Mouse (Mus musculus): ENCODE results near the gene Nelfb. TPM values are rescaled to one million over a fixed set of nuclear protein-coding genes. Genes with fewer than 3 reads are reported as not detected.

The Nelfb gene
- total RNA-seq, 2 experiments from 2014 or later, result 28.9 to 35.8 TPM

DNA sequence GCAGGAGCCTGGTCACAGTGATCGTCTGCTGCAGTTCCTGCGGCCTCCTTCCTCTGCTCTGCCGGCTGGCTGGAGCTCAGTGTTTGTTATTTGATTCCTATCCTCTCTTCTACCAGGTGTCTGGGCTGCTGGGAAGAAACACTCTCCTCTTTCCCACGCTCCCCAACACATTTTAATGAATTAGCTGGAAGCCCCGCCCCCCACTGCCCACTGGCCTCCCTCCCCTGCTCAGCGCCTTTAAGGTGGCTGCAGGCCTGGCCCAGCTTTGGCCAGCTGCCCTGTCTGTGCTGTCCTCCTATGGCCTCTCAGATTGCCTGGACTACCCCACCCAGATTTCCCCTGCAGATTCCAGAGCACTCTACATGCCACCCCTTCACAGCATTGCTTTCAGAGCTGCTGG, 33.6 kb downstream of the Nelfb start:
- ATAC-seq (replicated peaks; ENCODE audit: poor library complexity), result no peak

DNA sequence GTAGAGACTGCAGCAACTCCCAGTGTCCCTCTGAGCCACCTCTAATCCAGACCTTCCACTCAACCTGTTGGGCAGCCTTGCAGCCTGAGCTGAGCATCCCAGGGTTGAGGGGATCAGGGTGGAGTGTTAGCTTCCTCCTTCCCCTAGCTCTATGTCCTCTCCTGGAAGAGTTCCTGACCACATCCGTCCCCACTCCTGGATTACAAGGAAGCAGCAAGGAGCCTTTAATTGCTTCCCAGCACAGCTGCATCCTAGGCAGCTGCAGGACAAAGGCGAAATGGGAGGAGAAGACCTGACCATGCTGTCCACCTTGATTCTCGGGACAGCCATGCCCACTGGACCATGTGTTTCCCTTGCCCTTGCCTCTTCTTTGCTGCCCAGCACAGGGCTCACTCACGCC, 34.2 kb downstream of the Nelfb start:
- no peak for ATAC-seq (replicated peaks; ENCODE audit: poor library complexity)

DNA sequence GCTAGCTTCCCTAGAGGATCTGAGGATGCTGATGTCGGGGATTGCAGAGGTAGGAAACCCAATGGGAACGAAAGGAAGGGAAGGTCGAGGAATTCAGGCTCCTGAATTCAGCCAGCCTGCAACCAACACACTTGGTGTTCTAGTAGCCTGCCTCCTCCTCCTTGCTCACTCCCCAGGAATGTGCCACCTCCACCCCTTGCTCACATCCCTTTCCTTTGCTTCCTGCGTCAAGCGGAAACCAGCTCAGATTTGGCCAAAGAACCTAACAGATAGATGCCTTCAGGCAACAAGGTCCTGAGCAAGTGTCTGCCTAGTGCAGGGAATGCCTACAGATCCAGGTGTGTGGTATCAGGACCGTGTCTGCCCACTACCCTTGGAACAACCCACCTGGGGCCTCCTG, 34.7 kb downstream of the Nelfb start:
- no peak for ATAC-seq (replicated peaks; ENCODE audit: poor library complexity)

DNA sequence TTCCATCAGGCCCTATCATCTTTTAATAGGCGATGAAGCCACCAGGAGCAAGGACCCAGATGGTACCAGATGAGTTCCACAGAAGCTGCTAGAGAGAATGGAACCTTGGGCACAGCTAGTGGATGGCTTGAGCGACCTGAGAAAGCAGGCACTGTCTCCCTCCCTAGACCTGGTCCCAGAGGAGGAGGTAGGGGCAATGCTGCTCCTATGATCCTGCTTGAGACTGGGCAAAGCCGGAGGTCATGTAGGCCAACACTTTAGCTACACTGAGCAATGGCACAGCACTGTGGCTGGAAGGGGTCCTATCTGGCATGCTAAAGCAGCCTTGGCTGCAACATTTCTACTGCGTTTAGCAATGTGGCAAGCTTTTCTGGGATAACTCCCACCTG, 35.6 kb downstream of the Nelfb start:
- no peak for ATAC-seq (replicated peaks; ENCODE audit: poor library complexity)

DNA sequence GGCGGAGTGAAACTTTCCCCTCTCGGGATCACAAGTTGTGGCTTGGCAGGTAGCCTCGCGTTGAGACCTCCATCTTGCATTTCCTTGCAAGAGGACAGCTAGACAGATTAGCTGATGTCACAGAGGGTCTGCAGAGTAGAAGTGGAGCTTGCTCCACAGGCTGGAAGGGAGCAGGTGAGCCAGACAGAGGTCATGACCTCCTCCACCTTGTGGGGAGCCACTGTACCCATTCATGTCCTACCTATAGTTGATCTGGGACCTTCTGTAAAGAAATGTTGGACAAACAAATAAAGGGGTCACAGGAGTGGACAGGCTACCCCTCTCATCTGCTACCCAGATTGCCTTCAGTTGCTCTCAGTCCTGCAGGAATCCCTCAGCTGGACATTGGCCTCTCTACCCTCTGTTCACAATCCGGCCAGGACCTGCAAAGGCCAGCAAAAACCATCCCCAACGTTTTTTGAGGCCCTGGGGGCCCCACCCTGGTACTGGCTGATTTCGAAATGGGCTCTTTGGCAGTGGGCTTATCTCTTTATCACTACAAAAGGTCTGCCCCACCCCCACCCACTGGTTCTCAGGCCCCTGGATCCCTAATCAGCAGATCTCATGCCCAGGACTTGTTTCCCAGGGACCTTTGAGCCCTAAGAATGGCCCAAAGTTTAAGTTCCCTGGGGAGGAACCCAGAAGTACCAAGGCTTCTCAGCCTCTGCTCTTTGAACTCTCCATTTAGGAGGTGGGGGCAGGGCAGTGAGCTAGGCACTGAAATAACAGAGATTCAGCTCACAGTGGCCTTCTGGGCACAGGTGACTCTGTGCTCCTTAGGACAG, 36.2 kb downstream of the Nelfb start:
- no peak for ATAC-seq (replicated peaks; ENCODE audit: poor library complexity)

DNA sequence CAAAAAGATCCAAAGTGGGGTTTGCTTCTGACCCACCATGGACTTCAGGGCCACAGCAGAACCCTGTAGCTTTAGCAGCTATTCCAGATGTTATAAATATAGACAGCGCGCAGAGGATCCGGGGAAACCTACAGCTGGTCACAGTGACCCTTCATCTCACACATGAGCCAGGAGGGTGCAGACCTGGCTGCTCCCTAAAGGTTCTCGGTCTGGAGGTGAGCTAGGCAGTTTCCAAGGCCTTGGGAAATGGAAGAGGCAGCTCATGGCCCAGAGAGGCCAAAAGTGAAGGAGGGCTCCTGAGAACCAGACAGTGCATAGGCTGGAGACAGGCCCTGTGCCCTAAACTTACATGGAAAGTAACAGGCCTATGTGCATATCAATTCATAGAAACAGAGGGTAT, 37.5 kb downstream of the Nelfb start:
- ATAC-seq (replicated peaks; ENCODE audit: poor library complexity), result no peak

DNA sequence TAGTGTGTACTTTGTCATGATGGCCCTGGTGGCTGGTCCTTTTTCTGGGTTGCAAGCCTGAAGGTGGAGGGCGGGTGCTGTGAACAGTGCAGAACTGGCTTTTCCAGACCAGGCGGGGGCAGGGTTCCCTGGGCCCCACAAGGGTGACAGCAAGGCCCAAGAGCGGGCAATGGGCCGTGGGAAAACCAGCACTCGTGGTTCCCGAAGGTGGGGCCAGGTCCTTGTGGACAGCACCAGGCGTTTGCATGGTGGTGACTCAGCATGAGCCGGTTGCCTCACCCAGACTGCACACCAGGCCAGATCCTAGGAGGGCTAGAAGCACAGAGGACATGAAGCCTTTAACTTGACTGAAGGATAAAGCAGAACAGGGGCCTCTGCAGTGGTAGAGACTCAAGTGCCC, 38.7 kb downstream of the Nelfb start:
- peak; percentile 67 for ATAC-seq (replicated peaks; ENCODE audit: poor library complexity)

DNA sequence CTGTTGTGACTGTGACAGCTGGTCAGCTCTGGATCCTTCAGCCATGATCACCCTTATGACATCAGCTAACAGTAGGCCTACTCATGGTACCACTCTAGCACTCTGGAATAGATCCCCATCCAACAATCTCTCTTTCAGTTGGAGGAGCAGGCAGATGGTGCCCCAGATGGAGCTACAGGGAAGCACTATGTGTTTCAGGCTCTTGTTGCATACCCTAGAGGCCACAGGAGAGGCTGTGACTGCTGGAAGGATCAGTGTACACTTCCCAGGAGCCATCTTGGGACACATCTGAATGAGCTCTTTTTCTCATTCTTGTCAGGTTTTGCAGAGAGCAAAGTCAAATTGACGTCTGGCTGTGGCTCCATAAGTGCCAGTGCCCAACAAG, 39.5 kb downstream of the Nelfb start:
- ATAC-seq (replicated peaks; ENCODE audit: poor library complexity), result no peak

DNA sequence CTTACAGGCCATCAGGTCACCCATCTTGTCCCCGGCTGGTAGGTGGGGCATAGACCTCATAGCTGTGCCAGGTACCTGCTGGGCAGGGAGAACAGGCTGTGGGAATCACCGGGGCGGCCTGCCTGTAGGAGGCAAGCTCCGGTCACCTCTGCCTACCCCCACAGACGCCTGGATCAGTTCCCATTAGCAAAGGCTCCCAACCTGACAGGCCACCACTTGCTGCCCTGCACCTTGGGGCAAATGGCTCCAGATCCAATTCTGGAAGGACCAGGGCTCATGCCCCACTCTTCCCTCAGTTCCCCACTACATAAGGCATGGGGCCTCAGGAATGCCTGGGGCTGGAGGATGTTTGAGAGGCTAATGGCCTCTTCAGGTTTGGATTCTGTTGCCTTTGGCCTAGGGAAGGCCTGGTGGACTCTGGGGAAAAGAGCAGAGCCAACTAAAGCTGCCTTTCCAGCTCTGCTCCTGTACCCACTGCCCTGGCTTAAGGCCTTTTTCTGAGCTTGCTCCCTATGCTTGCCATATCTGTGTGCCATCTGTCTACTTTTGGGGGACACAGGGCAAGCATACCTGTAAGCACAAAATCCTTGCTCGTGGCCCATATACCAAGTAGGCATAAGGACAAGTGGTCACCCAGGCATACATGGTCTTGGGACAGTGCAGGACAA, 40.1 kb downstream of the Nelfb start:
- ATAC-seq (replicated peaks; ENCODE audit: poor library complexity), result no peak

DNA sequence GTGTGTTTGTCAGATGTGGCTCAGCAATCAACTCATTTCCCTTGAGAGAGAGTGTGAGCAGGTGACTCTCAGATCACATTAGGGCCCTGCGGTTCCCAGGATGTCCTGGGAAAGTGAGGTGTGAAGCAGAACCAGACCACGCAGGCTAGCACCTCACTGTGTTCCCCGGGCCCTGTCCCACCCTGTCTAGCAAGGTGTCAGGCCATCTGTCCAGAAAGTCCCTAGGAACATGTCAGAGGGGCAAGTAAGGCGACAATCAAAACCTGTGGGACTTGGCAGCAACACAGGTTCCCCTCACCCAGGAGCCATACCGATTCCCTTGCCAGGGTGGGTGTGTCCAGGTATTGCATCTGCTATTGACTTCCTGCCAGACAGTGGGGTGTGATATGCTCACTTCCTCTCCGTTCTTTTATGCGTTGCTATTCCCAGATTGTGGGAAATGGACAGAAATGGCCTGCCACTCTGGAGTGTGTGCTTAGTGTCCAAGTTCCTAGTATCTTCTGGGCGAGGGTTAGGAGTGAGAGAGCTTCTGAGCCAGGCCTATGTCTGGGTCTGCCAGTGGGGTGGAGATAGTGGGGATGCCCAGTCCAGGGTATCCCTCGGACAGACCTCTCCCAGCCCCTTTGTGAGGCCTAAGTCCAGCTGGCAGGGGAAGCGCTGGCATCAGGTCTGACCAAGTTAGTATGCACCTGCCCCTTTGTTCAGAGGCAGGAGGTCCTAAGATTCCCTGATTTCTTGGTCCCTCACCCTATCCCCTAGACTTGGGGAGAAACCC, 40.8 kb downstream of the Nelfb start:
- ATAC-seq (replicated peaks; ENCODE audit: poor library complexity), result peak; percentile 21; the same call in 1 of the 2 replicates

DNA sequence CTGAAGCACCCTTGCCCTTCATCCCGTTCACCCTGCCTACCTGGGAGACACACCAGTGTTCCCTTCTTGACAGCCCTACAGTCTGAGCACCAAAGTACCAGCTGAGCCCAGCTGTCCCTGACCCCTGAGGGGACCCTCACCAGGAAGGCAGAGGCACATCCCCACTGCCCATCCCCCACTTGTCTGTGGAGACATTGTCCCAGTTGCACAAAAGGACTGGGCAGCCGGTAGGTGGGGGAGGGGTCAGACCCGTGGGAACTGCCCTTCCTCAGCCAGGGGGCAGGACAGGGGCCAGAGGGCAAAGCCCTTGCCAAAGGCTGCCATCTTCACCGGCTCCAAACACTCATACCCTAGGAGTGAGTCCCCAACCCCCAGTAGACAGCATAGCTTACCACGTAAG, 41.5 kb downstream of the Nelfb start:
- ATAC-seq (replicated peaks; ENCODE audit: poor library complexity), result no peak

DNA sequence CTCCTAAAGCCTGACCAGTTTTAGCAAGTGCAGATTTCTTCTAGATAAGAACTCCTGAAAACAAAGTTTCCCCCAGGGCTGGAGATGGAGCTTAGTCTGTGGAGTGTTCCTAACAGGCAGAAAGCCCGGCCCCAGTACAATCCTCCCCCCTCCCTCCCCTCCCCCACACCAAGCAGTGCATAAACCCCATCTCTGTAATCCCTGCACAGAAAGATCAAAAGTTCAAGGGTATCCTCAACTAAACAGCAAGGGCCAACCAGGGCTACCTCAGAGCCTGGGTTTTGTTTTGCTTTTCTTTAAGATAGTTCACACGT, 42.7 kb downstream of the Nelfb start:
- no peak for ATAC-seq (replicated peaks; ENCODE audit: poor library complexity)

DNA sequence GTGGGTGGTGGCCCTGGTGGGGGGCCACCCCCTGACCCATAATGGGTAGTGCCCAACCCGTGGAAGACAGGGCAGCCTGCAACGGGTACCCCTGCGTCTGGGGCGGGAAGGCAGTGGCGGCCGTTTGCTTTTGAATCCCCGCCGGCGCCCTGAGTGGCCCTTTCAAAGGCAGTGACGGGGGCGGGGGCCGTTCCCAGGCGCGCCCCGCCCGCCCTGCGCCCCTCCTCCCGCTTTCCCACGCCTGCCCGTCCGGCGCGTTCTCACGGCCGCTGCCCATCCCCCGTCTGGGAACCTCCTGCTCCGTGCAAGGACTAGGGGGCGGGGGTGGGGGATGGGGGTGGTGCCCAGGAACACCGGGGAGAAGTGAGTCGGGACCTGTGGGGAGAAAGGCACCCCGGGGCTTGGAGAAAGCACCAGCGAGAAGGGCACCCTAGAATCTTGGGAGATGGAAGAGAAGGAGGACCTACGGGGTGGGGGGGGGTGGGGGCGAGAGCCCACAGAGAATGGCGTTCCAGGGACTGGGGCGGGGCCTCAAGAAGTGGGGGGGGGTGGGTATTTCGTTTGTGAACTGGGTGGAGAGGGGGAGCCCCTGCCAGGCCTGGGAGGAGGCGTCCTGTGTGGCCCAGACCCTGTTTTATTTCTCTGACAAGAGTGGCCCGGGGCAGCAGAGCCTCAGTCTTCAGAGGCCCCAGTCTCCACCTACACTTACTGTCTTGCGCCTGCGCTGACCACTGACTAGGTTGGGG, 43.2 kb downstream of the Nelfb start:
- peak; percentile 33; the same call in 1 of the 2 replicates for ATAC-seq (replicated peaks; ENCODE audit: poor library complexity)

DNA sequence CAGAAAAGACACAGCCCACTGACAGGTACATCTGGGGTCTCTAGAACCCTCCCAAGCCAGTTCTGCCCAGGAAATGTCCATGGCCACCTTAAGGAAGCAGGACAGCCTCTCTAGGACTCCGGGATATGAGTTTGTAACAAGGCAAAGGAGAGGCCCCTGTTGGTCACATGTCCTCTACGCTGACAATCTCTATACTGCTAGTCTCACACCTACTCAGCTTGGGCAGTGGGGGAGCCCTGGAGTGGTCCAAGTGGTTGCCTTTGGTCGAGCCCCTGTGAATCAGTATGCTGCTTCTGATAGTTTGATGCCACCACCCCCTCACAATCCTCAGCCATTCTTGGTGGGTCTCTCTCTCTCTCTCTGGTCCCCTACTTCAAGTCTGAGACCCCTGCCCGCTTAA, 43.8 kb downstream of the Nelfb start:
- no peak for ATAC-seq (replicated peaks; ENCODE audit: poor library complexity)

DNA sequence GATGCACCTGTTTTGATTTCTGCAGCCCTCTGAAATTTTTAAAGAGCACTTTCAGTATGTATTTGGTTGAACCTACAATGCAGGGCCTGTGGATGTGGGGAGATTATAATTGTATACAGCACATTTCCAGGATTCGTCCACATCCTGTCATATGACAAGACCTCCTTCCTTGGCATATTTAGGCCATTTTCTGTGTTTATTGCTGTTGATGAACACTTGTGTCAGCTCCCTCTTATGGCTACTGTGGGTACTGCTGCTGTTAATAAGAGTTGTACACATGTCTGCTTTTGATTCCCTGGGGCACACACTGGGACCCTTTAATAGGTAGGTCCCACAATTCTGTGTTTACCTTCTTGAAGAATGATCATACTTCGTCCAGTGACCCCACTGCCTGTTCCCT, 53.6 kb downstream of the Nelfb start:
- ATAC-seq (replicated peaks; ENCODE audit: poor library complexity), result peak; percentile 88

DNA sequence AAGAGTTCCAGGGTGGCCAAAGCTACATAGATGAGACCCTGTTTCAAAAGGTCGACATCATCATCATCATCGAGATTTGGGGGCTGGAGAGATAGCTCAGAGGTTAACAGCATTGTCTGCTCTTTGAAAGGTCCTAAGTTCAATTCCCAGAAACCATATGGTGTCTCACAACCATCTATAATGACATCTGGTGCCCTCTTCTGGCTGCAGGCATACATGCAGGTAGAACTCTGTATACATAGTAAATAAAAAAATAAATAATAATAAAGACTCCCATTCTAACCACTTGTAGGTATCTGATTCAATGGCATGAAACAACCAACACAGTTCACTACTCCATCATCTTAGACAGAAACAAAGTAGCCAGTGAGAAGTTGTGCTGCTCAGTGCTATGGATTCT, 54.3 kb downstream of the Nelfb start:
- 0 out of 2 replicates have a peak, but pooled peaks have one; percentile 26 for ATAC-seq (replicated peaks; ENCODE audit: poor library complexity)

DNA sequence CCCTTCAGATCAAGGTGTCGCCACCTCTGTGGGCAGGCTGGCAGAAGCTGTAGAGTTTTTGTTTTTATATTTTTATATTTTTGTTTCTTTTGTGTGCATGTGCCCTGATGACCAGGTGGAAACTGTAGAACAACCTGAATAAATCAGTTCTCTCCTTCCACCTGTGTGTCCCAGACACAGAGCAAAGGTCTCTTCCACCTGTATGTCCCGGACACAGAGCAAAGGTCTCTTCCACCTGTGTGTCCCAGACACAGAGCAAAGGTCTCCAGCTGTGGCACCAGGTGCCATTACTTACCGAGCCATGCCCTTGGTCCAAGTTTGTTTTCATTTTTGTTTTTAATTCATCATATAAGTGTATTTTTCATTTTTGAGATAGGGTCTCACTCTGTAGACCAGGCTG, 55.1 kb downstream of the Nelfb start:
- no peak for ATAC-seq (replicated peaks; ENCODE audit: poor library complexity)

DNA sequence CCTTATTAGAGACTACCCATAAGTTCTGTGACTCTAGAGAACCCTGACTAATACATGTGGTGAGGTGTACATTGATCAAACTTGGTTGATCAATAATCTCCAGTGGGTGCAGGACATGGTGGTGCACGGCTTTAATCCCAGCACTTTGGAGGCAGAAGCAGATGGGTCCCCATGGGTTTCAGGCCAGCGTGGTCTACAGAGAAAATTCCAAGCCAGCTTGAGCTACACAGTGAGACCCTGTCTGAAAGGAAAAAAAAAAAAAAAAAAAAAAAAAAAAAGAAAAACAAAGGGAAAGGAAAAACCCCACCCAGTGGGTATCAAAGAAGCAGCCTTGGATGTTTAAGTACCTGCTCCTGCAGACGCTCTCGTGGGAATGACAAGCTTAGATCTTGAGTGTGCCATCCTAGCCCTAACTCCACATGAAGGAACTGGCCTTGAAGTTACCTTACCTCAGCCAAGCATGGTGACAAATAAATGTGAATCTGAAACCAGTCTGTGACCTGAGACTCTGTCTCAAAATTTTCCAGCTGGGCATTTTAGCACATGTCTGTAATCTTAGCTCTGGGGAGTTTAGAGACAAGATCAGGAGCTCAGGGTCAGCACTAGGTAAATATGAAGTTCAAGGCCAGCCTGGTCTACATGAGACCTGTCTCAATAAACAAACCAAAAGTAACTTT, 59.9 kb downstream of the Nelfb start:
- ATAC-seq (replicated peaks; ENCODE audit: poor library complexity), result no peak
